Mouse (Mus musculus) mammary gland, adult 2 months (tissue): ENCODE measurements around the gene Lhx4. TPM values are rescaled to one million over a fixed set of nuclear protein-coding genes. Genes with fewer than 3 reads are reported as not detected.

Experiments used
- polyA plus RNA-seq: library from polyadenylated mRNA; depleted of rRNA; stranded (reverse); fragments of >200 nt; gene quantifications from 2 replicates; pipeline ENCODE4 v1.2.3, GENCODE M21; 2012; ENCODE audit warnings: low replicate concordance; rRNA removed

Lhx4 gene
- not detected in 2 replicates for polyA plus RNA-seq

GRCm38 (mm10) chr1:155751484-155752255 lies at the start of gene Lhx4:
Lhx4 (minus strand) TSS chr1:155751684.

Other genes starting within 250 kb of the Lhx4 start
- 58.0 and 301 TPM in 2 replicates for gene Acbd6, start 193.6 kb downstream of the Lhx4 start, polyA plus RNA-seq
- 137 and 140 TPM in 2 replicates for gene Qsox1, start 61.2 kb upstream of the Lhx4 start, polyA plus RNA-seq
- gene Cep350, start 221.6 kb upstream of the Lhx4 start, polyA plus RNA-seq = 4.8 and 7.1 TPM in 2 replicates